ENCODE assay signal across 22 mouse cellular contexts in genomic region chr1:92673258-92673782, GRCm38 (mm10). TPM values are rescaled to one million over a fixed set of nuclear protein-coding genes. Genes with fewer than 3 reads are reported as not detected.
DNase-seq lines count a peak whose midpoint lies in the region; ATAC-seq and TF ChIP-seq lines count a peak whose summit lies in the region.
"Had no signal": no experiment of that assay in that cellular context is flagged by ENCODE, and none has a peak within 500 bp of the region (broad histone marks: within the 10 kb centered on the region; RNA-seq: fewer than 3 reads in every experiment).

No protein-coding gene starts in this region.

- no peak overlapping the region for H3K4me2 ChIP-seq in lung, postnatal 0 days (replicated peaks; ENCODE audit: low read depth, low read length)
- H3K4me2 ChIP-seq: embryonic facial prominence, embryonic 12.5 days; forebrain, embryonic 13.5 days; forebrain, embryonic 15.5 days had no signal

- no peaks in the 10 kb centered on the region for H3K9me3 ChIP-seq in lung, postnatal 0 days (ENCODE audit: low read length)
- H3K9me3 ChIP-seq: embryonic facial prominence, embryonic 10.5 days; embryonic facial prominence, embryonic 12.5 days; forebrain, embryonic 13.5 days; forebrain, embryonic 15.5 days had no signal

- H3K27me3 ChIP-seq in lung, postnatal 0 days (replicated peaks; ENCODE audit: insufficient read depth, low read length): no peaks in the 10 kb centered on the region
- H3K27me3 ChIP-seq: embryonic facial prominence, embryonic 12.5 days; forebrain, embryonic 13.5 days; forebrain, embryonic 15.5 days had no signal

- WGBS in lung, postnatal 0 days: 56% methylated on average over 5 of the region's 5 CpGs
- WGBS in lung, adult 2 months: 79% methylated on average over 5 of the region's 5 CpGs

- TF ChIP-seq CTCF in lung, postnatal 0 days (IDR thresholded peaks at IDR 0.05): no peak
- no peak for TF ChIP-seq CTCF in lung, adult 2 months (IDR thresholded peaks at IDR 0.05; ENCODE audit: insufficient read depth, low read length)

- no peak overlapping the region; the same call in 1 of the 2 replicates for H3K27ac ChIP-seq in lung, postnatal 0 days (ENCODE audit: low read length)
- H3K27ac ChIP-seq: embryonic facial prominence, embryonic 10.5 days; embryonic facial prominence, embryonic 12.5 days; forebrain, embryonic 13.5 days; forebrain, embryonic 15.5 days had no signal

- peak; percentile 72 for ATAC-seq in lung, postnatal 0 days
- ATAC-seq: forebrain, embryonic 13.5 days; forebrain, embryonic 15.5 days had no signal

- H3K9ac ChIP-seq in lung, postnatal 0 days (replicated peaks; ENCODE audit: low read depth): no peak overlapping the region
- H3K9ac ChIP-seq: embryonic facial prominence, embryonic 12.5 days; forebrain, embryonic 13.5 days; forebrain, embryonic 15.5 days had no signal

- H3K4me3 ChIP-seq in lung, postnatal 0 days (ENCODE audit: low read depth, low read length): no peak overlapping the region
- no peak overlapping the region for H3K4me3 ChIP-seq in lung, adult 2 months (replicated peaks; ENCODE audit: extremely low read depth, low read depth, low read length)
- H3K4me3 ChIP-seq: embryonic facial prominence, embryonic 10.5 days; embryonic facial prominence, embryonic 12.5 days; forebrain, embryonic 13.5 days; forebrain, embryonic 15.5 days had no signal

- no peak for TF ChIP-seq POLR2A in lung, adult 2 months (IDR thresholded peaks at IDR 0.05; ENCODE audit: borderline replicate concordance, extremely low read depth, low read depth, low read length)

- no peaks in the 10 kb centered on the region for H3K36me3 ChIP-seq in lung, postnatal 0 days (ENCODE audit: insufficient read depth, low read length)
- H3K36me3 ChIP-seq: embryonic facial prominence, embryonic 10.5 days; embryonic facial prominence, embryonic 12.5 days; forebrain, embryonic 15.5 days had no signal

- H3K4me1 ChIP-seq in lung, postnatal 0 days (ENCODE audit: insufficient read depth, low read depth, low read length): no peaks in the 10 kb centered on the region
- no peaks in the 10 kb centered on the region for H3K4me1 ChIP-seq in lung, adult 2 months (ENCODE audit: control insufficient read depth, insufficient read depth, low read length)
- H3K4me1 ChIP-seq: embryonic facial prominence, embryonic 10.5 days; embryonic facial prominence, embryonic 12.5 days; forebrain, embryonic 13.5 days; forebrain, embryonic 15.5 days had no signal

- no peak for TF ChIP-seq EP300 in lung, postnatal 0 days (IDR thresholded peaks at IDR 0.05)

- peak; percentile 62 for DNase-seq in lung, postnatal 0 days (ENCODE audit: low spot score)
- no peak for DNase-seq in lung, adult 2 months
- peak; percentile 28 for DNase-seq in lung, postnatal 14 days
- peak; percentile 25 for DNase-seq in lung, postnatal 36 days
- no peak for DNase-seq in ovary, postnatal 36 days (ENCODE audit: low spot score)
- no peak for DNase-seq in cerebellum, adult 11 months
- DNase-seq: adrenal gland, adult 2 months; adrenal gland, postnatal 10 days; adrenal gland, postnatal 25 days; cerebellum, adult 11-12 months; cerebellum, adult 2 months; cerebellum, adult 9-10 months; cerebellum, postnatal 10 days; cerebellum, postnatal 25 days had no signal

RNA-seq across cellular contexts. Expression of gene Otos, which starts 24.7 kb away (rescaled TPM):
- polyA plus RNA-seq in lung, postnatal 0 days (2015; fragmentation: Nextera tagmentation; extraction: Ambion mirVana): 0.24 TPM in 1 of 2 replicates, not detected in the other
- polyA plus RNA-seq in lung, adult 2 months (2012; rRNA removed): 0.18 TPM in 1 of 2 replicates, not detected in the other
- polyA plus RNA-seq: C2C12; forebrain, embryonic 11.5 days; forebrain, embryonic 15.5 days had no signal

RNA-seq across cellular contexts. Expression of gene Cops9, which starts 31.5 kb away (rescaled TPM):
- polyA plus RNA-seq in lung, postnatal 0 days (2015; fragmentation: Nextera tagmentation; extraction: Ambion mirVana): 342 and 355 TPM in 2 replicates
- polyA plus RNA-seq in lung, adult 2 months (2012; rRNA removed): 73.6 and 107 TPM in 2 replicates

RNA-seq across cellular contexts. Expression of gene Olfr12, which starts 55.7 kb away (rescaled TPM):
- polyA plus RNA-seq in lung, postnatal 0 days (2015; fragmentation: Nextera tagmentation; extraction: Ambion mirVana): not detected in 2 replicates
- not detected in 2 replicates for polyA plus RNA-seq in lung, adult 2 months (2012; rRNA removed)
- polyA plus RNA-seq: adrenal gland, adult 2 months; brain, embryonic 14.5 days; C2C12; cerebellum, adult 2 months; cortical plate, adult 2 months; embryonic facial prominence, embryonic 10.5 days; embryonic facial prominence, embryonic 12.5 days; forebrain, embryonic 11.5 days; forebrain, embryonic 13.5 days; forebrain, embryonic 15.5 days had no signal

Comparison
In these comparisons a context has a peak if more than half of its experiments do, and no peak if none do; other contexts are left out.
1. DNase-seq: peak in lung, postnatal 0 days (single experiment), lung, postnatal 14 days (single experiment) and lung, postnatal 36 days (single experiment); none in lung, adult 2 months (single experiment), ovary, postnatal 36 days (single experiment) and cerebellum, adult 11 months (single experiment).